Mouse (Mus musculus): Measurements from ENCODE around the gene Avl9. TPM values are rescaled to one million over a fixed set of nuclear protein-coding genes. Genes with fewer than 3 reads are reported as not detected.
A peak's percentile ranks its signal among the peaks of the same experiment; 100 is the strongest.

Avl9 gene
- polyA plus RNA-seq, 1 experiment, result 4.3 TPM

GRCm38 (mm10) chr6:56789336-56789735 is 74.6 kb downstream of the Avl9 start:
- 28% methylated on average over 3 of the region's 3 CpGs for WGBS
- no peaks in the 10 kb centered on the region for H3K27me3 ChIP-seq (ENCODE audit: control insufficient read depth, insufficient read depth, low read length)
- H3K36me3 ChIP-seq (ENCODE audit: control insufficient read depth, insufficient read depth, low read length), result peaks cover 4% of the 10 kb centered on the region; the same call in 1 of the 2 replicates
- 0 out of 2 replicates have a peak overlapping the region, but pooled peaks have one; percentile 16 for H3K27ac ChIP-seq (ENCODE audit: insufficient read depth, low read depth, low read length)
- H3K4me1 ChIP-seq (ENCODE audit: control insufficient read depth, insufficient read depth, insufficient read length, low read length), result peaks cover 18% of the 10 kb centered on the region; the same call in 1 of the 2 replicates
- no peak overlapping the region for H3K4me3 ChIP-seq (ENCODE audit: low read depth, low read length)
- TF ChIP-seq CTCF (IDR thresholded peaks at IDR 0.05; ENCODE audit: extremely low read depth, insufficient read length, insufficient replicate concordance, low read depth, low read length), result no peak

- Histone ChIP-seq H3K36me3 (ENCODE audit: control insufficient read depth, insufficient read depth, low read length) (no peaks in the 10 kb centered on the region), H3K27ac (ENCODE audit: insufficient read depth, low read depth, low read length) (no peak overlapping the region), H3K4me1 (ENCODE audit: control insufficient read depth, insufficient read depth, insufficient read length, low read length) (peaks cover 7% of the 10 kb centered on the region; the same call in 1 of the 2 replicates), H3K4me3 (ENCODE audit: low read depth, low read length) (no peak overlapping the region), H3K27me3 (ENCODE audit: control insufficient read depth, insufficient read depth, low read length) (no peaks in the 10 kb centered on the region)
- 73% methylated on average over 5 of the region's 5 CpGs for WGBS
- TF ChIP-seq POLR2A (IDR thresholded peaks at IDR 0.05; ENCODE audit: low read depth, low read length) (no peak), CTCF (IDR thresholded peaks at IDR 0.05; ENCODE audit: extremely low read depth, insufficient read length, insufficient replicate concordance, low read depth, low read length) (no peak)
Measured at GRCm38 (mm10) chr6:56794834-56795233, 80.1 kb downstream of the Avl9 start.

- TF ChIP-seq POLR2A (IDR thresholded peaks at IDR 0.05; ENCODE audit: low read depth, low read length), result no peak
- Histone ChIP-seq H3K4me3 (ENCODE audit: low read depth, low read length) (no peak overlapping the region), H3K27me3 (ENCODE audit: control insufficient read depth, insufficient read depth, low read length) (no peaks in the 10 kb centered on the region), H3K27ac (ENCODE audit: insufficient read depth, low read depth, low read length) (no peak overlapping the region), H3K36me3 (ENCODE audit: control insufficient read depth, insufficient read depth, low read length) (no peaks in the 10 kb centered on the region), H3K4me1 (ENCODE audit: control insufficient read depth, insufficient read depth, insufficient read length, low read length) (peaks cover 7% of the 10 kb centered on the region; the same call in 1 of the 2 replicates)
- WGBS, result 1% methylated on average over 8 of the region's 8 CpGs
Measured at GRCm38 (mm10) chr6:56796232-56796631, 81.5 kb downstream of the Avl9 start.

GRCm38 (mm10) chr6:56796668-56797141 is 82.0 kb downstream of the Avl9 start:
- under 1% methylated on average over 16 of the region's 16 CpGs for WGBS
- H3K27me3 ChIP-seq (ENCODE audit: control insufficient read depth, insufficient read depth, low read length), result no peaks in the 10 kb centered on the region

GRCm38 (mm10) chr6:56797311-56798151 is 82.8 kb downstream of the Avl9 start, which contains the start of gene Kbtbd2:
Gene Kbtbd2 (minus strand): TSS chr6:56797813.
- Histone ChIP-seq H3K27ac (ENCODE audit: insufficient read depth, low read depth, low read length) (peak within 1 kb of the TSS; percentile 97), H3K27me3 (ENCODE audit: control insufficient read depth, insufficient read depth, low read length) (no peaks in the 10 kb centered on the region), H3K36me3 (ENCODE audit: control insufficient read depth, insufficient read depth, low read length) (no peaks in the 10 kb centered on the region), H3K4me3 (ENCODE audit: low read depth, low read length) (peak within 1 kb of the TSS; percentile 90), H3K4me1 (ENCODE audit: control insufficient read depth, insufficient read depth, insufficient read length, low read length) (peaks cover 7% of the 10 kb centered on the region; the same call in 1 of the 2 replicates)
- WGBS, result under 1% methylated on average over 97 of the region's 98 CpGs
- TF ChIP-seq POLR2A (IDR thresholded peaks at IDR 0.05; ENCODE audit: low read depth, low read length), result peak; percentile 69
- no peak for TF ChIP-seq CTCF (IDR thresholded peaks at IDR 0.05; ENCODE audit: extremely low read depth, insufficient read length, insufficient replicate concordance, low read depth, low read length)

More at GRCm38 (mm10) chr6:56796668-56797141, 82.0 kb downstream of the Avl9 start:
- Histone ChIP-seq H3K27ac (ENCODE audit: insufficient read depth, low read depth, low read length) (peak overlapping the region; percentile 71), H3K4me1 (ENCODE audit: control insufficient read depth, insufficient read depth, insufficient read length, low read length) (peaks cover 7% of the 10 kb centered on the region; the same call in 1 of the 2 replicates), H3K36me3 (ENCODE audit: control insufficient read depth, insufficient read depth, low read length) (no peaks in the 10 kb centered on the region), H3K4me3 (ENCODE audit: low read depth, low read length) (peak overlapping the region; percentile 90)
- TF ChIP-seq POLR2A (IDR thresholded peaks at IDR 0.05; ENCODE audit: low read depth, low read length), result no peak

- Histone ChIP-seq H3K36me3 (ENCODE audit: control insufficient read depth, insufficient read depth, low read length) (no peaks in the 10 kb centered on the region), H3K27ac (ENCODE audit: insufficient read depth, low read depth, low read length) (peak overlapping the region; percentile 97), H3K4me1 (ENCODE audit: control insufficient read depth, insufficient read depth, insufficient read length, low read length) (peaks cover 7% of the 10 kb centered on the region; the same call in 1 of the 2 replicates), H3K4me3 (ENCODE audit: low read depth, low read length) (peak overlapping the region; percentile 90), H3K27me3 (ENCODE audit: control insufficient read depth, insufficient read depth, low read length) (no peaks in the 10 kb centered on the region)
- TF ChIP-seq POLR2A (IDR thresholded peaks at IDR 0.05; ENCODE audit: low read depth, low read length), result no peak
- TF ChIP-seq CTCF (IDR thresholded peaks at IDR 0.05; ENCODE audit: extremely low read depth, insufficient read length, insufficient replicate concordance, low read depth, low read length), result no peak
- WGBS, result 2% methylated on average over 8 of the region's 8 CpGs
Measured at GRCm38 (mm10) chr6:56798152-56798465, 83.4 kb downstream of the Avl9 start.

- TF ChIP-seq POLR2A (IDR thresholded peaks at IDR 0.05; ENCODE audit: low read depth, low read length), result no peak
- no peak for TF ChIP-seq CTCF (IDR thresholded peaks at IDR 0.05; ENCODE audit: extremely low read depth, insufficient read length, insufficient replicate concordance, low read depth, low read length)
- Histone ChIP-seq H3K4me3 (ENCODE audit: low read depth, low read length) (no peak overlapping the region), H3K4me1 (ENCODE audit: control insufficient read depth, insufficient read depth, insufficient read length, low read length) (no peaks in the 10 kb centered on the region), H3K27me3 (ENCODE audit: control insufficient read depth, insufficient read depth, low read length) (no peaks in the 10 kb centered on the region), H3K36me3 (ENCODE audit: control insufficient read depth, insufficient read depth, low read length) (no peaks in the 10 kb centered on the region), H3K27ac (ENCODE audit: insufficient read depth, low read depth, low read length) (no peak overlapping the region)
- WGBS, result 83% methylated on average over 4 of the region's 4 CpGs
Measured at GRCm38 (mm10) chr6:56805026-56805425, 90.3 kb downstream of the Avl9 start.

Data from small intestine, adult 2 months (tissue).